Mouse (Mus musculus): ENCODE results near the gene Pdlim1. TPM values are rescaled to one million over a fixed set of nuclear protein-coding genes. Genes with fewer than 3 reads are reported as not detected.

Gene Pdlim1
- polyA plus RNA-seq, 1 experiment = 205 TPM

DNA sequence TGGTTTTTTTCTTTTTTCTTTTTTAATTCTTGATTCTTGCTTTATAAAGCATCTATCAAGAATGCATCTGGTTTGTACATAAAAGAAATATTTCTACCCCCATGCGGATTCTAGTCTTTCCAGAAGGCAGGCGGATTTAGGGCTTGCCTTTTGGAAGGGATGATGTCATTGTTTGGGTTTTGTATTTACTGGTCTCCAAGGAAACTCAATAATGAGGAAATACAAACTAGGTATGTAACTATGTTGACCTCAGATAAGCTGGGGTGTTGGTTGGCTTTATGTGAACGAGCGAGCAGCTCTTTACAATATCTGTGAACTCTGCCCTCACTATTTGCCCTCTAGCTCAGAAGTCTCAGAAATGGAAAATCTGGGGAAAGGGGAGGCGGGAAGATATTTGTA is 24.4 kb downstream of the Pdlim1 start:
- H3K27ac ChIP-seq (ENCODE audit: insufficient read depth, low read length) = no peak overlapping the region
- H3K4me3 ChIP-seq (ENCODE audit: low read depth, low read length) = no peak overlapping the region
- TF ChIP-seq CTCF (IDR thresholded peaks at IDR 0.05; ENCODE audit: low read depth, low read length) = no peak
- no peak for TF ChIP-seq POLR2A (IDR thresholded peaks at IDR 0.05; ENCODE audit: insufficient read depth, low read length)
- TF ChIP-seq EP300 (IDR thresholded peaks at IDR 0.05; ENCODE audit: insufficient read depth, low read depth, low read length) = no peak
- H3K36me3 ChIP-seq (ENCODE audit: control insufficient read depth, insufficient read depth, low read length, poor library complexity, severe bottlenecking) = peaks cover 28% of the 10 kb centered on the region
- no peaks in the 10 kb centered on the region for H3K9me3 ChIP-seq (replicated peaks; ENCODE audit: control insufficient read depth, insufficient read depth, low read length, poor library complexity, severe bottlenecking)
- H3K27me3 ChIP-seq (ENCODE audit: control insufficient read depth, insufficient read depth, low read length, poor library complexity, severe bottlenecking) = no peaks in the 10 kb centered on the region
- no peak overlapping the region for H3K9ac ChIP-seq (ENCODE audit: low read depth, poor library complexity, severe bottlenecking)
- H3K4me1 ChIP-seq (ENCODE audit: control insufficient read depth, insufficient read depth, low read length) = no peaks in the 10 kb centered on the region

DNA sequence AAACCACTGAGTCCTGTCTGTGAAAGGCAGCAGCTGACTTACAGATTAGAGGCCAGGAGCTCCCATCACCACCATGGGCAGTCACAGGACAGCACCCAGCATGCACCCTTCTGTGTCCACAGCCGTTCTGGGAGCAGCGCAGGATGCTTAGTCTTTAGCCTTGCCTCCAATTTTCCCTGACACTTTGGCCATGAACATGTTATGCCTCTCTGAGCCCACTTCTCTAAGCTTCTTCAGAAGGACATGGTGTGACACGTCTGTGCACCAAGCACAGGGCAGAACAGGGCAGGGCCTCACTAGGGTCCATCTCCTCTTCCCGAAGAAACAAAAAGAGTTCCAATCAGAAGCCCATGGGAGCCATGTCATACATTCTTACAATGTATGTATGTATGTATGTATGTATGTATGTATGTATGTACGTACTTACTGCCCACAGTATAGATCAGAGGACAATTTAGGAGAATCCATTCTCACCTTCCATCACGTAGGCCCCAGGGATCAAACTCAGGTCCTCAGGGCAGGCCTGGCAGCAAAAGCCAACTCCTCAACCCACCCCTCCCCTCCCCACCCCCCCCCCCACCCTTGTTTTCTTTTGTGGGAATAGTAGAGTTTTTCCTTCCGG is 24.9 kb downstream of the Pdlim1 start:
- Histone ChIP-seq H3K36me3 (ENCODE audit: control insufficient read depth, insufficient read depth, low read length, poor library complexity, severe bottlenecking) (peaks cover 25% of the 10 kb centered on the region), H3K9me3 (replicated peaks; ENCODE audit: control insufficient read depth, insufficient read depth, low read length, poor library complexity, severe bottlenecking) (no peaks in the 10 kb centered on the region), H3K27me3 (ENCODE audit: control insufficient read depth, insufficient read depth, low read length, poor library complexity, severe bottlenecking) (no peaks in the 10 kb centered on the region), H3K9ac (ENCODE audit: low read depth, poor library complexity, severe bottlenecking) (no peak overlapping the region), H3K4me1 (ENCODE audit: control insufficient read depth, insufficient read depth, low read length) (no peaks in the 10 kb centered on the region), H3K4me3 (ENCODE audit: low read depth, low read length) (no peak overlapping the region), H3K27ac (ENCODE audit: insufficient read depth, low read length) (no peak overlapping the region)
- TF ChIP-seq EP300 (IDR thresholded peaks at IDR 0.05; ENCODE audit: insufficient read depth, low read depth, low read length) = no peak
- TF ChIP-seq POLR2A (IDR thresholded peaks at IDR 0.05; ENCODE audit: insufficient read depth, low read length) = no peak
- TF ChIP-seq CTCF (IDR thresholded peaks at IDR 0.05; ENCODE audit: low read depth, low read length) = no peak

DNA sequence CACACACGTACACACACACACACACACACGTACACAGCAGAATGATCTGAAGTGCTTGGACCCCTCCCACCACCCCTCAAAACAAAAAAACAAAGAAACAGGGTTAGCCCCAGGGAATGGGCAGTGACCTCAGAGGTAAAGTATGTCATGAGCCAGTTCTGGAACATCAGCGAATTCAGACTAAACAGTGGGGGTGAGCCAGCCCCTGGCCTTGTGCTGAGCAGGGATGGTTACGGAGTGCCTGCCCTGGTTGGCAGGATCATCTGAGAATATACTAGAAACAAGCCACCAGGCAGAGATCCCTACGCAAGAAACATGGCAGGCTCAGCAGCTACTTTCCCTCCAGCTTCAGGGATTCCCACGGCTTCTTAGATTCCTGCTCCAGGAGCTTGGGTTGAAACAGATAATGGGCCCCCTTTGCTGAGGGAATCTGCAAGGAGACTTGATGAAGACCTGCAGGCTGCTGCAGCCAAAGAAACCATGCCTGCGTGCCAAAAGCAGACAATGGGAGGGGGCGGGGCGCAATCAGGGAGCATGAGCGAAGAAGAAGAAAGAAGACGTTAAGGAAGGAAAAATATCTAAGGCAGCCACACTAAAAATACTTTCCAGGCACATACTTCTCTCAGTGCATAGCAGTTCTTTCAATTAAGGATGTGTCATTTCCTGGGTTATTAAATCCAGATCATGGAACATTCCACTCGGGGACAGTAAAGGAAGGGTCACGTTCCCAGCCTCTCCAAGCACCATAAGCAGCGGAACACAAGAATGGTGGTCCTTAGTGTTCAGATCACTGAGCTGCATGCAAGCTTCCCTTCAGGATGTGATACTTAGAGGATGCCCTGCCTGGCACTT is 30.6 kb downstream of the Pdlim1 start:
- H3K27me3 ChIP-seq (ENCODE audit: control insufficient read depth, insufficient read depth, low read length, poor library complexity, severe bottlenecking) = no peaks in the 10 kb centered on the region
- H3K27ac ChIP-seq (ENCODE audit: insufficient read depth, low read length) = peak overlapping the region; percentile 49; the same call in 1 of the 2 replicates
- TF ChIP-seq POLR2A (IDR thresholded peaks at IDR 0.05; ENCODE audit: insufficient read depth, low read length) = no peak
- no peak for TF ChIP-seq CTCF (IDR thresholded peaks at IDR 0.05; ENCODE audit: low read depth, low read length)
- no peak for TF ChIP-seq EP300 (IDR thresholded peaks at IDR 0.05; ENCODE audit: insufficient read depth, low read depth, low read length)
- H3K4me1 ChIP-seq (ENCODE audit: control insufficient read depth, insufficient read depth, low read length) = peaks cover 3% of the 10 kb centered on the region
- H3K4me3 ChIP-seq (ENCODE audit: low read depth, low read length) = no peak overlapping the region
- H3K9ac ChIP-seq (ENCODE audit: low read depth, poor library complexity, severe bottlenecking) = no peak overlapping the region
- H3K9me3 ChIP-seq (replicated peaks; ENCODE audit: control insufficient read depth, insufficient read depth, low read length, poor library complexity, severe bottlenecking) = no peaks in the 10 kb centered on the region
- H3K36me3 ChIP-seq (ENCODE audit: control insufficient read depth, insufficient read depth, low read length, poor library complexity, severe bottlenecking) = peaks cover 8% of the 10 kb centered on the region

DNA sequence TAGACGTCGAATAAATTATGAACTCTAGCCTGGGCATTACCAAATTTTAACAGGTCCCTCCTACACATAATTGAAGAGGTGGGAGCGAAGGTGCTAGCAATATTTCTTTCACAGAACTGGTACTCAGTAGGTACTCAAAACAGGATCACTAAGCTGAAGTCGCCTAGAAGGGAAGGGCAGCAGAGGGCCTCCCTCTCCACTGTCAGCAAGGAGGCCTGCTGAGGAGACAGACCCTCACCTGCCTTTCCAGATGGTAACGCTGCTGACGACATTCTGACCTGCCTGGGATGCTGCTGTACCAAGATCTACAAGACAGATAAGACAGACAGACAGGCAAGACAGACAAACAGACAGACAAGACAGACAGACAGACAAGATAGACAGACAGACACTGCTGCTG is 31.3 kb downstream of the Pdlim1 start:
- peaks cover 3% of the 10 kb centered on the region for H3K4me1 ChIP-seq (ENCODE audit: control insufficient read depth, insufficient read depth, low read length)

DNA sequence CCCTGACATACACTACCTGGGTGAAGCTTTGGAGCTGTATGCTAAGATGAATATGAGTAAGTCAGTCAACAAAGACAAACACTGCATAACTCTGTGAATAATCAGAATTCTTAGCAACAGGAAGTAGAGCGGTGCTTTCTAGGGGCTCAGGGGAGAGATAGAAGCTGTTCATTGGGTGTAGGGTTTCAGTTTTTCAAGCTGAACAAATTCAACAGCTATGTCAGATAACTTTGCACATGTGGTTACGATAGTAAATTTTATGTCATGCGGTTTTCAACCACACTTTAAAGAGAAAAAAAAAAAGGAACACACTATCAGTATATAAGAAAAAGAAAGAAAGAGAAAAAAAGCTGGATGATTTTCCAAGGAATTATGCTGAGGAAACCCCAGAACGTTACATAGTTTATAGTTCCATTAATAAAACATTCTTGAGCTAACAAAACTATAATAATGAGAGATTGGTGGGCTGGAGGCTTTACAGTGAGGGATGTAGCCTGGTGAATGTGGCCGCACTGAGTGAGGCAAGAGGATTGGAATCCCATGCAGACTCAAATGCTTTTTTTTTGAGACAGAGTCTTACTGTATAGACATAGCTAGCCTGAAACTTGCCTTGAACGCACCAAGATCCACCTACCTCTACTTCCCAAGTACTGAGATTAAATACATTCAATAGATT is 33.3 kb downstream of the Pdlim1 start:
- no peak for TF ChIP-seq POLR2A (IDR thresholded peaks at IDR 0.05; ENCODE audit: insufficient read depth, low read length)
- no peak for TF ChIP-seq CTCF (IDR thresholded peaks at IDR 0.05; ENCODE audit: low read depth, low read length)
- TF ChIP-seq EP300 (IDR thresholded peaks at IDR 0.05; ENCODE audit: insufficient read depth, low read depth, low read length) = no peak
- Histone ChIP-seq H3K9ac (ENCODE audit: low read depth, poor library complexity, severe bottlenecking) (no peak overlapping the region), H3K4me3 (ENCODE audit: low read depth, low read length) (no peak overlapping the region), H3K27me3 (ENCODE audit: control insufficient read depth, insufficient read depth, low read length, poor library complexity, severe bottlenecking) (no peaks in the 10 kb centered on the region), H3K9me3 (replicated peaks; ENCODE audit: control insufficient read depth, insufficient read depth, low read length, poor library complexity, severe bottlenecking) (no peaks in the 10 kb centered on the region), H3K27ac (ENCODE audit: insufficient read depth, low read length) (no peak overlapping the region), H3K4me1 (ENCODE audit: control insufficient read depth, insufficient read depth, low read length) (peaks cover 3% of the 10 kb centered on the region), H3K36me3 (ENCODE audit: control insufficient read depth, insufficient read depth, low read length, poor library complexity, severe bottlenecking) (peaks cover 8% of the 10 kb centered on the region)

More for the DNA sequence above, 31.3 kb downstream of the Pdlim1 start:
- Histone ChIP-seq H3K27me3 (ENCODE audit: control insufficient read depth, insufficient read depth, low read length, poor library complexity, severe bottlenecking) (no peaks in the 10 kb centered on the region), H3K9me3 (replicated peaks; ENCODE audit: control insufficient read depth, insufficient read depth, low read length, poor library complexity, severe bottlenecking) (no peaks in the 10 kb centered on the region), H3K27ac (ENCODE audit: insufficient read depth, low read length) (peak overlapping the region; percentile 18; the same call in 1 of the 2 replicates), H3K4me3 (ENCODE audit: low read depth, low read length) (no peak overlapping the region), H3K9ac (ENCODE audit: low read depth, poor library complexity, severe bottlenecking) (no peak overlapping the region), H3K36me3 (ENCODE audit: control insufficient read depth, insufficient read depth, low read length, poor library complexity, severe bottlenecking) (peaks cover 8% of the 10 kb centered on the region)
- no peak for TF ChIP-seq CTCF (IDR thresholded peaks at IDR 0.05; ENCODE audit: low read depth, low read length)
- no peak for TF ChIP-seq POLR2A (IDR thresholded peaks at IDR 0.05; ENCODE audit: insufficient read depth, low read length)
- no peak for TF ChIP-seq EP300 (IDR thresholded peaks at IDR 0.05; ENCODE audit: insufficient read depth, low read depth, low read length)

All from ES-Bruce4 (cell line).